Mouse (Mus musculus): ENCODE data around the gene Tsga13.
A peak's percentile ranks its signal among the peaks of the same experiment; 100 is the strongest.

Tsga13 gene

GRCm38 (mm10) chr6:30915473-30915872 lies at the start of gene Tsga13:
TSS of gene Tsga13 (minus strand) at chr6:30915573.
- ATAC-seq (ENCODE audit: insufficient number of reproducible peaks, low FRiP score, low TSS enrichment) = no peak

- no peak for ATAC-seq (ENCODE audit: insufficient number of reproducible peaks, low FRiP score, low TSS enrichment)
These were observed 43.6 kb upstream of the Tsga13 start, which contains the start of gene Klf14 for GRCm38 (mm10) chr6:30958736-30959540. TSS of gene Klf14 (minus strand) at chr6:30959078.

- ATAC-seq (ENCODE audit: insufficient number of reproducible peaks, low FRiP score, low TSS enrichment) = no peak
These were observed 42.7 kb upstream of the Tsga13 start for GRCm38 (mm10) chr6:30957784-30958735.

GRCm38 (mm10) chr6:30939264-30939663 lies 23.9 kb upstream of the Tsga13 start:
- no peak for ATAC-seq (ENCODE audit: insufficient number of reproducible peaks, low FRiP score, low TSS enrichment)

- no peak for ATAC-seq (ENCODE audit: insufficient number of reproducible peaks, low FRiP score, low TSS enrichment)
These were observed 7.4 kb upstream of the Tsga13 start for GRCm38 (mm10) chr6:30922821-30923220.

GRCm38 (mm10) chr6:30921826-30922225 lies 6.5 kb upstream of the Tsga13 start:
- ATAC-seq (ENCODE audit: insufficient number of reproducible peaks, low FRiP score, low TSS enrichment) = no peak

- no peak for ATAC-seq (ENCODE audit: insufficient number of reproducible peaks, low FRiP score, low TSS enrichment)
These were observed 5.7 kb upstream of the Tsga13 start for GRCm38 (mm10) chr6:30920834-30921675.

- ATAC-seq (ENCODE audit: insufficient number of reproducible peaks, low FRiP score, low TSS enrichment) = no peak
These were observed 7.4 kb downstream of the Tsga13 start for GRCm38 (mm10) chr6:30907970-30908369.

- no peak for ATAC-seq (ENCODE audit: insufficient number of reproducible peaks, low FRiP score, low TSS enrichment)
These were observed 10.5 kb downstream of the Tsga13 start for GRCm38 (mm10) chr6:30904911-30905310.

GRCm38 (mm10) chr6:30904033-30904432 lies 11.3 kb downstream of the Tsga13 start:
- ATAC-seq (ENCODE audit: insufficient number of reproducible peaks, low FRiP score, low TSS enrichment) = no peak

- no peak for ATAC-seq (ENCODE audit: insufficient number of reproducible peaks, low FRiP score, low TSS enrichment)
These were observed 17.9 kb downstream of the Tsga13 start for GRCm38 (mm10) chr6:30897520-30897919.

- no peak; the same call in 1 of the 2 replicates for ATAC-seq (ENCODE audit: insufficient number of reproducible peaks, low FRiP score, low TSS enrichment)
These were observed 18.4 kb downstream of the Tsga13 start for GRCm38 (mm10) chr6:30896986-30897327.

- ATAC-seq (ENCODE audit: insufficient number of reproducible peaks, low FRiP score, low TSS enrichment) = peak; percentile 96
These were observed 19.0 kb downstream of the Tsga13 start, which contains the start of gene Copg2 for GRCm38 (mm10) chr6:30896195-30896985. TSS of gene Copg2 (minus strand) at chr6:30896794.

GRCm38 (mm10) chr6:30895819-30896194 lies 19.6 kb downstream of the Tsga13 start:
- peak; percentile 22; the same call in 1 of the 2 replicates for ATAC-seq (ENCODE audit: insufficient number of reproducible peaks, low FRiP score, low TSS enrichment)

- no peak for ATAC-seq (ENCODE audit: insufficient number of reproducible peaks, low FRiP score, low TSS enrichment)
These were observed 22.3 kb downstream of the Tsga13 start for GRCm38 (mm10) chr6:30893081-30893480.

- no peak for ATAC-seq (ENCODE audit: insufficient number of reproducible peaks, low FRiP score, low TSS enrichment)
These were observed 23.6 kb downstream of the Tsga13 start for GRCm38 (mm10) chr6:30891761-30892160.

GRCm38 (mm10) chr6:30884856-30885255 lies 30.5 kb downstream of the Tsga13 start:
- ATAC-seq (ENCODE audit: insufficient number of reproducible peaks, low FRiP score, low TSS enrichment) = no peak

- peak; percentile 90 for ATAC-seq (ENCODE audit: insufficient number of reproducible peaks, low FRiP score, low TSS enrichment)
These were observed 31.9 kb downstream of the Tsga13 start for GRCm38 (mm10) chr6:30883491-30883890.

GRCm38 (mm10) chr6:30876661-30877060 lies 38.7 kb downstream of the Tsga13 start:
- no peak for ATAC-seq (ENCODE audit: insufficient number of reproducible peaks, low FRiP score, low TSS enrichment)
